Mouse (Mus musculus): ENCODE results near the gene Alg9. TPM values are rescaled to one million over a fixed set of nuclear protein-coding genes. Genes with fewer than 3 reads are reported as not detected.
A peak's percentile ranks its signal among the peaks of the same experiment; 100 is the strongest.

Gene Alg9
- polyA plus RNA-seq, 1 experiment from 2014 or later: 17.2 TPM

DNA sequence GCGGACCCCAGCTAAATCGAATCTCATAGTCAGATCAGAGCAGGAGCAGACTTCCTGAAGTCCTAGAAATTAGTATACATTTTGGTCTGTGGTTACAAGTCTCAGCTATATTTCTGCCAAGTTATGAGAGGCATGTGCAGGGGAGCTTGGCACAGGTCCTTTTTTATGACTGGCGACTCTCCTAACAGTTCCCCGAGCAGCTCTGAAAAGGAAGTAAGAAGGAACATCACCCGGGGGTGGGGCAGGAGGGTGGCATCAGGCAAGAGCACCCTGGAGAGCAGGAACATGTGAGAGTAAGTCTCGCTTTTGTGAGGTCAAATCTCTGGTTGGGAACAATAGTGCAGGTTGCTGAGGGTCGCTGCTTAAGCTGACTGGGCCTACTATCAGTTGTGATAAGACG lies 75.9 kb downstream of the Alg9 start:
- DNase-seq (ENCODE audit: low spot score): no peak

DNA sequence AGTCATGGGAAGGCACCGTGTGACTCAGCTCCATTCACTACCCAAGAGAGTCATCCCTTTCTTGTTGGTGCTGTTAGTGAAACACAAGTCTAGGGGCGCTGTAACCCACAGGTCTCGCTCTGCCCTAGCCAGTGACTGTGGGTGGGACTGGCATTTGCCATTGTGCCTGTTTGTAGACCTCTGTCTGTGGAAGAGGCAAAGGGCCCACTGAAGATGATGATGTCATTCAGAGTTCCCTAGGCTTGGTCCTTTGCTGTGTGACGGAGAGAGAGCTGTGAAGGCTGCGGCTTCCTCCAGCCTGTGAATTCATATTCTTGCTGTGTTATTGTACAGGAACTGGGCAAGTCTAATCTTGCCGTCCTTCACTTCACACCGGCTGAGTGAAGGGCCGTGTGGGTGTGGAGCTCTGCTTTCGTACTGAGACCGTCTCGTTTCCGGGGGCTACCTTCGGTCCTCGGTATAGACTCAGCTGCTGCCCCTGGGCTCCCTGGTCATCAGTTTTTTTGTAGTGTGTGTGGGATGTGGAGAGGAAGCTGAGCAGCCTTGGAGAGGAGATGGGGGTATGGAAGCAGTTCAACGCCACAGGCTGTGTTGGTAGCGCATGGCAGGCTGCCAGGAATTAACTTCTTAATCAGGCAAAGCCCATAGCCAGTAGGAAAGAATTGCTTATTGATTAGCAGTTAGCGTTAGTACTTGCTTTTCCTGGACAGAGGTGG lies 78.0 kb downstream of the Alg9 start:
- DNase-seq (ENCODE audit: low spot score): no peak

DNA sequence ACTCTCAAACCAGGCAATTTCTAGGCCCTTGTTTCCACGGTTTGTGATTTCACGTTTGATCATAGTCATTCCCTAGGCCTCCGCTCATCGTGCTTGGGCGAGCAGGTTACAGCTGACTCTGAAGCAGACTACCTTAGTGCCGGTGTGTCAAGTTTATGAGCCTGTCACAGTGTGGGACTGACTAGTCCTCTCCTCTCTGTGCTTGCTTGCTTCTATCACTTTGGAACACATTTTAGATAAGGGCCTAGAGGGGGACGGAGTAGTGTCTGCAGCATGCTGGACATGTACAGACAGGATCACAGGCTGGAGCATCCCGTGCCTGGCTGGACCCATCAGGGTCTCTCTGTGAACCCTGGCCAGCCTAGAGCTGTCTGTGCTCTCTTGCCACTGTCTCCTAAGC lies 79.6 kb downstream of the Alg9 start:
- DNase-seq (ENCODE audit: low spot score): no peak

DNA sequence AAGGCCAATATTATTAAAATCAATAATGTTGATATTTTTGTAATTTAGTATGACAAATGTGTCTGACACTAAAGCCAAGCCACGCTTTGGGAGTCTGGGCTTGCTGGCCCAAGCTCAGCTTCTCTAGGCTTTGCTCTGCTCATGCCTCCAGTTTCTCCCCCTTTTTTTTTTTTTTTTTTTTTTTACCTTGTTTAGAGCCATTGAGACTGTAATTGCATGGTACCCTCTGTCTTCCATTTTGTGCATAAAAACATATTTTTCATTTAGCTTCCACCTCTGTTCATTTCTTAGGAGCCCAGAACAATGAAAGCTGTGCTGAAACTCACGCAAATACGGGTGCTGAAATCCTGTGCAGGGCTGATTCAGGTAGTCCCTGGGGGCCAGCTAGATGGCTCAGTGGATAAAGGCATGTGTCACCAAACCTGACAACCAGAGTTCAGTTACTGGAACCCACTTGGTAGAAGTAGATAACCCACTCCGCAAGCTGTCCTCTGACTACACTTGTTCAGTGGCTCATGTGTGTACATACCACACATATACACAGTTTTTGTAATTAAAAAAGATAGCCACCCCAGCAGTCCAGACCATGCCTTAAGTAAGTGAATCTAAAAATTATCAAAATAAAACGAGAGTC lies 80.4 kb downstream of the Alg9 start:
- no peak for DNase-seq (ENCODE audit: low spot score)

DNA sequence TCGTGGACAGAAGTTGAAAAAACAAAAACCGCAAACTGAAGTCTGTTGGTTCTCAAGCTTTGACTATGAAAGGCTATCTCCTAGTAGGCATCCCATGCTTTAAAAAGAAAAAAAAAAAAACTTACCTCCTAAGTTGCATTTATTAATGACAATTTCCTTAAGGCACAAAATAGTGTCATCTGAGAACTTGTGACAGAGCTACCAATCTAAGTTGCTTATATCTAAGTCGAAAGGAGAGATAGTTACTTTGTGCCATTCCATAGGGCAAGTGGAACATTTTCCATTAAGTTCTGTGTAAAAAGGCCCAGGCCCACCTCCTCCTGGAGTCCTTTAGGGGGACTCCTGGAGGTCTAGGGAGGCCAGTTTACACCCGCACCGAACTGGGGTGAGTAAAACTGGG lies 81.0 kb downstream of the Alg9 start:
- DNase-seq (ENCODE audit: low spot score): no peak

DNA sequence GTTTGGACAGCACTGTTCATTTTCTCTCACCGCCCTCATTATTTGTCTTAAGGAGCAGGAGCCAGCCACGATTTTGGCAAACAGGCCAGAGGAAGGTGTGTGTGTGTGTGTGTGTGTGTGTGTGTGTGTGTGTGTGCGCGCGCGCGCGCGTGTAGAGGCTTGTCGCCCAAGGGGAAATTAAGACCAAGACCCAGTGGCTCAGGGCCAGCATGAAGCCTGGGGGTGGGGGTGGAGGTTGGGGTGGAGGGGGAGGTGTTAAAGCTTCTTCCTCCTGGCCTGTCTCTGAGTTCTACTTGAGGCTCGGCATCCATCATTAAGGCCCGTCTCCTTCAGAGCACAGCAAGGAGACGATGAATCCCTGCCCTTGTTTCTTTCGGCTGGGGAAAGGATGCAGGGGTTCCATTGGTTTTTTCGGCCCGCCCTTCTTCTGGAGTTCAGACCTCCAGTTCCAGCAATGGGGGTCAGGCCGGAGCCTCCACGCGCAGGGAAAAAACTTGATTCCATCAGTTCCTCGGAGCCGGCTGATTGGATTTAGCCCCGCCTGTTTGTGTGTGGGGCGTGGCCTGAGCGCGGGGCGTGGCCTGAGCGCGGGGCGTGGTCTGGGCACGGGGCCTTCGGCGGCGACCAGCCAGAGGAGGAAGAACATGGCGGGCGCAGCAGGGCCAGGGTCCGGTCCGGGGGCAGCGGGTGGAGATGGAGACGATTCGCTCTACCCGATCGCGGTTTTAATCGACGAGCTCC lies 81.7 kb downstream of the Alg9 start:
- DNase-seq (ENCODE audit: low spot score): peak; percentile 86

DNA sequence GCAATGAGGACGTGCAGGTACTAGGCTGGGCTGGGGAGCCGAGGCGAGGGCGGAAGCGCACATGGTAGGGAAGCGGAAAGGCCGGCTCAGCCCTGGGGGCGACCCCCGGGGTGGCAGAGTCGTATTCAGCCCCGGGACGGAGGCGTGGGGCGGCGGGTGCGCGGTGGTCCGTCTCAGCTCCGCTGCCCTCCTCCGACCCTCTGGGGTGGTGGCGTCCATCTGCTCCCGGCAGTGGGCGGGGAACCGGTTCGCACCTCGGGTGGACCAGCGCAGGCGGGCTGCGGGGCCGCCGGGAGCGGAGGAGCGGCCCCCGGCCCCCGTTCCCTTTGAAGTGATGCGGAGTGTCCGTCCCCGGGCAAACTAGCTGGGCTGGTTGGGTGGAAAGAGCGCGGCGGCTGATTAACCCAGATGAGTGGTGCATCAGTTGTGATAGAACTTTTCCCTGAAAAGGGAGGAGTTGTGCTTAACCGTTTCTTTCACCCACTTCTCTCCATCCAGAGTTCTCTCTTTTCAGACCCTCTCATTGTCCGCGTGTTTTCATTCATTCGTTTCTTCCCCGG lies 82.3 kb downstream of the Alg9 start:
- no peak for DNase-seq (ENCODE audit: low spot score)

DNA sequence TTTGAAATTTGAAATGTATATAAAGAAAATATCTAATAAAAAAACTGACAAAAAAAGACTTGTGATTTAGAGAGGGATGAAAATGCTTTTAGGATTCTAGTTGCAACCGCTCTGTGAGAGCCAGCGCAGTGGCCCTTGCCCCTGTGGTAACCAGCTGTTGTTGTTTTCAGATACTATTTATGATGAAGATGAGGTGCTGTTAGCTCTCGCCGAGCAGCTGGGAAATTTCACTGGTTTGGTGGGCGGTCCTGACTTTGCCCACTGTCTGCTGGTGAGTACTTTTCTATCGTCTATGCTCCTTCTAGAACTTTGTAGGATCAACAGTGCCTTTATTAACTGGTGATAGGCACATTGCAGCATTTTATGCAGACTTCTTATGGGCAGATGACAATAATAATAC lies 83.9 kb downstream of the Alg9 start:
- DNase-seq (ENCODE audit: low spot score): no peak

DNA sequence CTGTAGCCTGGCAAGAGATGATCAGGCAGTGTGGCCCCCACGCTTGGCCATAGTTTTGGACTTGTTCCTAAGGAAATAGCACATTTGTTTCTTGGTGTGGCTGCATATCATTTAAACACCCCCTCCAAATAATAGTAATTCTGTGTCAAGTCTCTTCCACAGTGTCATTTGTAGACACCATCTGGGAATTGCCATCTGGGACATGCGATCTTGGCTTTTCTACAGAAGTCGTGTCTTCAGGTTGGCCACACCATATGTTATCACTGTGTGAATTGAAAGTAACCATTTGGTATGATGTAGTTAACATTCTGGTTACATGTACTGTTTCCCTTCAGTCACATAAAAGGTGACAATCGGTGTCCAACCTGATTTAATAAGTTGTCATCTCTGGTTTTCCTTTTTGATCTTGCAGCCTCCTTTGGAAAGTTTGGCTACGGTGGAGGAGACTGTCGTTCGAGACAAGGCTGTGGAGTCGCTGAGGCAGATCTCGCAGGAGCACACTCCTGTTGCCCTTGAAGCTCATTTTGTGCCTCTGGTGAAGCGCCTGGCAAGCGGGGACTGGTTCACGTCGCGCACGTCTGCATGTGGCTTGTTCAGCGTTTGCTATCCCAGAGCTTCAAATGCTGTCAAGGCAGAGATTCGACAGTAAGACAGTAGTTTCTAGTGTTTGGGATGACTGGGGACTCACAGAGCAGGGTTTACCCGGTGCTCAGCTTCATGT lies 86.5 kb downstream of the Alg9 start:
- DNase-seq (ENCODE audit: low spot score): no peak

DNA sequence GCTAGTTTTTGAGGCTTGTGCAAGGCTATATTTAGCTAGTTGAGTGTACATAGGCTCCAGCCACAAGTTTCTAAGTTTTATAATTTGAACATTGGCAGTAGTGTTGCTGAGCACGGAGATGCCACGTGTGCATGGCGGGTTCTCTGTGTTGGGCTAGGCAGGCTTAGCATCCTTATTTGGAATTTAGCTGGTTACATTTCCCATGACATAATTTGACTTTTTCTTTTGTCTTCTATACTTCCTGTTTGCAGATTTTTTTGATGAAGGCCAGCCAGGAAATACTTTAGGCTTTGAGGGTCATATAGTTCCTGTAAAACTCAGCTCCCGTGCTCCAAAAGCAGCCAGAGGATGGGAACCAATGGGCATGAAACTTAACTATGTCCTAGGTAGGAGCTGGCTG lies 89.0 kb downstream of the Alg9 start:
- DNase-seq (ENCODE audit: low spot score): no peak

DNA sequence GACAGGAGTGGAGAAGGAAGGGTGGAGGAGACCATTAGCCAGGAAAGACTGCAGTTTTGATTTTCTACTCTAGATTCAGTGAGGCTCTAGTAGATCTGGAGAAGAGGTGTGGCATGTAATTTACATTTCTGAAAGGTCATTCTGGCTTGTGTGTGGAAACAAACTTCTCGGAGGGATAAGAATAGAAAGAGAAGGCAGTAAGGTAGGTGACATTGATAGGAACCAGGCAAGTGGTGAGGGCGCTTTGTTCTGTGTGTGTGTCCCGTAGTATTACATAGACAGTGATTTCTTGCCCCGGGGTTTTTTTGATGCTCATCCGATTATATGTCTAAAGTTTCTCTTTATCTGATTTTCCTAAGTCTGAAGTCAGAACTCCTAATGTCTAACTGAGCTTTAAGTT lies 90.1 kb downstream of the Alg9 start:
- no peak for DNase-seq (ENCODE audit: low spot score)

DNA sequence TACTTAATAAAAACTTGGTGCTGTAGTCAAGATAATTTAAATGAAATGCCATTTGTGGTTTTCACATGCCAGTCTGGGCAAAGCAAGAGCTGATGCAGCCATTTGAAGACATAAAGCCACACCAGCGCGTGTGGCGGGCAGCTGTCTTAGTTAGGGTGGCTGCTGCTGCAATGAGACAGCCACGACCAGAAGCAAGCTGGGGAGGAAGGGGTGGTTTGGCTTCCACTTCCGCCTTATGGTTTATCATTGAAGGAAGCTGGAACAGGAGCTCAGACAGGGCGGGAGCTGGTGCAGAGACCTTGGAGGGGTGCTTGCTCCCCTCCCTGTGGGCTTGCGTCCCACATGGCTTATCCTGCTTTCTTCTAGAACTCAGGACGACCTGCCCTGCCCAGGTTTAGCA lies 91.0 kb downstream of the Alg9 start:
- DNase-seq (ENCODE audit: low spot score): peak; percentile 70

DNA sequence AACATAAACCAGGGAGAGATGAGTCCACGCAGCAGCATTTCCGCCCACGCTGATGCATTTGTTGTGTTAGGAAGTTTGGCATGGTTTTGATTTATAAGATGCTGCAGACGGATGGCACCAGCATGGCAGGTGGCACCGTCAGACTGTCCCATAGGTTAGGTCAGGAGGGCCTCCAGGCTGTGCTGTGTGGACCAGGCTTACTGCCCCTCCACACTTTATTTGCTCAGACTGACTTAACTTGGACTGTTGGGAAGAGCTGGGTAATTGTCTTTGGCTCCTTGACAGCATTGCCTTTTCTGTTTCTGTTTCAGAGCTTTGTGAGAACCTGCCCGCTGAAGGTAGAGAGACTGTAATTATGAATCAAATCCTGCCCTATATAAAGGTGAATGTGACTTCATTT lies 92.2 kb downstream of the Alg9 start:
- no peak for DNase-seq (ENCODE audit: low spot score)

DNA sequence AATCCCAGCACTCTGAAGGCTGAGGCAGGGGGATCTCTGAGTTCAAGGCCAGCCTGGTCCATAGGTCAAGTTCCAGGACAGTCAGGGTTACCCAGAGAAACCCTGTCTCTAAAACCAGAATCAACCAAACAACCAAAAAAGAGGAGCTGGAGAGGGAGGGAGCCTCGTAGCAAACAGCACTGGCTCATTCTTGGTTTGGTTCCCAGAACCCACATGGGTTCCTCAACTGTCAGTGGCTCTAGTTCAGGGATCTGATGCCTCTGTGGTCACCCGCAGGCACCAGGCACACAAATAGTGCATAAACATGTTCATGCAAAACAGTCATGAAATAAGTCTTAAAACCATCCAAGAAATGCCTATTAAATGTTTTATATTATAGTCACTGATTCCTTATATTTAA lies 93.4 kb downstream of the Alg9 start:
- no peak for DNase-seq (ENCODE audit: low spot score)

DNA sequence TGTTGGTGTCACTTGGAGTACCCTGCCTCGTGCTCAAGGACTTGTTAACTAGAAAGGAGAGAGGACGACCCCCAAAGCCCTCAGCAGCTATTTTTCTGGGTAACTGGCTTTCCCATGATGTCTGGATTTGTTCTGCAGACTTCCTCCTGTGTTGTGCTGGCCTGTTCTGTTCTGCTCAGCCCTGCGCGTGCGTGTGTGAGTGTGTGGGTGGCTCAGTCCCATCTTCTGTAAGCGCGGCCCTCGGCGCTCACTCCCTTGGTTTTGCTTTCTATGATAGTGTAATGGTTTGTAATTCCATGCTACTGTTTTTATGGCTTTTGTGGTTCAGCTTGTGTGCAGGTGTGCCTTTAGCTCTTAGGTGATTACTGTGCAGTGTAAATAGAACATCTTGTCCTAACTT lies 98.4 kb downstream of the Alg9 start:
- DNase-seq (ENCODE audit: low spot score): no peak

DNA sequence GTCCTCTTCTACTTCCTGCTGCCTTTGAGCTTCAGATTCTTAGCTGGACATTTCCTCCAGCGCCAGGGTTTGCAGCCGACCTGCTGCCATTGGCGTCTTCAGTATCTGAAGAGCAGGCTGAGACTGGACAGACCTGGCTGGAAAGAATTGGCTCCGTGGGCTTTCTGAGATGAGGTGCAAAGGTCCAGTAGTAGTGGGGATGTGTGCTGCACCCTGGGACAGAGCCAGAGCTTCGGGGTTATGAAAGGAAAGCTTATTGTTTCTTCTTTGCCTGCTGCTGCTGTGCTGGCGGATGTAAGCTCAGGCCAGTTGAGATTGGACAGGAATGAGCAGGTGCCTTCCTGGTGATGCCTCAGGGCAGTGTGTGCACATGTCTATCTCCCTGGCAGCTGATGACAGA lies 99.2 kb downstream of the Alg9 start:
- no peak for DNase-seq (ENCODE audit: low spot score)

DNA sequence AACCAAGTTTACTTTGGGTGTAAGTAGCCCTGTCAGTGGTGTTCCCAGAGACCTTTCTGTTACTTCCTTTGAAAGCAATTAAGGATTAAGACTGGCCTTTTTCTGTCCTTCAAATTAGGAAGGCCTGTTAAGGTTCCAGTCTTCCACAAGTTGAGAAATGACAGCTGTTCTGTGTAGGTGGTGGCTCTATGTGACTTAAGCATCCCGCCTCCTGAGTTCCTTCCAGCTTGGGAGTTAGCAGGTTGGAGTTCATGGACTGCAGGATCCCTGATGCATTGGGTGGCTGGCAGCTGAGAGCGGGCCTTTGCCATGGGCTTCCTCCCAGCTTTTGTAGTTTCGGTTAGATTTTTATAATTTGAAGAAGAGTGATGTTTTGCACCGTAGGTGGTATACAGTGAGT lies 100.7 kb downstream of the Alg9 start:
- no peak for DNase-seq (ENCODE audit: low spot score)

DNA sequence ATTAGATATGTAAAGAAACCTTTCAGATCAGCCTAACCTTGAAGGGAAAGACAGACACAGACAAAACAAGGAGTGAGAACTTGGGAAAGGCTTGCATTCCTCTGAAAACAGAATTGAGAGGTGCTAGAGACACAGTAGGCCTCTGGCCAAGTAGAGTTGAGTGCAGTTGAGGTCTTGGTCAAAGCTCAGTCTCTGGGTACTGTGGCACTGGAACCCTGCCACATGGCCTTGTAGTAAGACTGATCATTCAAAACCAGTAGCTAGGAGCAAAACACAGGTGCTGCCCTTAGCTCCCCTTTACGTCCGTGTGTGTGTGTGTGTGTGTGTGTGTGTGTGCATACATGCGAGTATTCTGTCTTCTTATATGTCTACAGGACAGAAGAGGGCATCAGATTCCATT lies 101.5 kb downstream of the Alg9 start:
- no peak for DNase-seq (ENCODE audit: low spot score)

DNA sequence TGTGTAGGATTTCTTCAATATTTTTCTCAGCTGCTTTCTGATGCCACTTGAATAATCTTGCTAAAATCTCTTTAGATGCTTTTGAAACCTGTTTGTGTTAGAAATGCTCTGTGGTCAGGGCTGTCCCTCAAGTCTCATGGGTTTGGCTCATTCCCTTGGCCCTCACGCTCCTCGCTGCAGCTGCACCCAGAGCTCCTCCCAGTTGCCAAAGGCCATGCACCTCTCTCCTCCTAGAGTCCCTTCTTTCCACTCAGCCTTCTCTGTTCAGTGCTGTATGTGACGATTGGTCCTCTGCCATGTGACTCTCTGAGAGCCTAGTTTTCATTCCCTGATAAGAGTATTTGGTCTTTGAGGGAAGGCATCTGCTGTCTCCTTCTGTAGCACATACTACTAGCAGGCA lies 102.6 kb downstream of the Alg9 start:
- DNase-seq (ENCODE audit: low spot score): no peak

DNA sequence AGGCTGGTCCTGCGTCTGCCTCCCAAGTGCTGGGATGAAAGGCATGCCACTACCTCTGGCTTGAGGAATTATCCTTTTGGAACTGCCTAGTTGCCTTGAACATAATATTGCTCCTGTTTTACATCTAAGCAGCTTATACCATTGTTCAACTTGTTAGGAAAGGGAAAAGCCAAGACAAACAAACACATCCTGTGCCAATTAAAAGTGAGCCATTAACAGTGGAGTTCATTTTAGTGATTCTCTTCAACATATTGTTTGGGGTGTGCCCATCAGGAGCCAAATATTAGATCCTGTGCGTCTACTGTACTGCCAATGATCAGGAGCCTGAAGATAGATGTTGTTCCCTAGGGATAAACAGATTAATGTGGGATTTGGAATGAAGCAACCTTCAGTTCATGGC lies 107.4 kb downstream of the Alg9 start:
- no peak for DNase-seq (ENCODE audit: low spot score)

DNA sequence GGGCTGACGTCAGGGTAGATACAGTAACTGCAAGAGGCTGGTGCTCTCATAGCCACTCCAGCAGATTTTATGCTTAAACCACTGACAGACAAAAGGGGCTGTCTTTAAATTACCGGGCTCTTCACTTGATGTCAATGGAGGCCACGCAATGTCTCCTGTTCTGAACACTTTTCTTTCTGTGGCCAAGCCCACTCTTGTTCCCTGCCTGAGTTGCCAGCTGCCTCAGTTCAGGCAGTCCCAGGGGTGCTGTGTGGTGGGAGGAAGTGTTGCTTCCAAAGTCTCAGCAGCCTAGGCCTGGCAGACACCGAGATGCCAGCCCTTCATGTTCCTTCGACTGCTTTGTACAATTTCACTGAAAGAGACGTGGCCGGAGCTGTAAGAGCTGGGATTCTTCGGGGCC lies 109.3 kb downstream of the Alg9 start:
- no peak for DNase-seq (ENCODE audit: low spot score)

All from thymus, postnatal 0 days (tissue).